Mouse (Mus musculus) telencephalon, adult 2 months (tissue): ENCODE results near the gene Slc2a13.

Experiments
- DNase-seq: peaks from one replicate; pipeline ENCODE4 v3.0.0-alpha.2; 2011; ENCODE audit warnings: low read depth, low spot score

Gene Slc2a13

DNA sequence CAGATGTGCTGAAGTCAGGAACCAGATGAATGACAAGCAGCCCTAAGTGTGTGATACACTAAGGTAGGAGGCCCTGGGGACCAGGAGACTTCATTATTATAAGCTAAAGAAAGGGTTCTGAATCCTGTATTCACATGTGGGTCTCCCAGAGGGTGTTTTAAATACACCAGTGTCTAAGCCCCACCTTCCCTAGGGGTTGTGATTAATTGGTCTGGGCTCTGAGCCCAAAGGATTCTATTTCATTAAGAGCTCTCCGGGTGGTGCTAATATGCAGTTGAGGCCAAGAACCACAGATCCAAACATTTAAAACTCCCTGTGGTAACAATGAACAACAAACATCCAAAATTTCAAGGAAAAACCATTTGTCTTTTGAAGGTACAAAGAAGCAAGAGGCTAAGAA, 70.4 kb downstream of the Slc2a13 start:
- no peak for DNase-seq

DNA sequence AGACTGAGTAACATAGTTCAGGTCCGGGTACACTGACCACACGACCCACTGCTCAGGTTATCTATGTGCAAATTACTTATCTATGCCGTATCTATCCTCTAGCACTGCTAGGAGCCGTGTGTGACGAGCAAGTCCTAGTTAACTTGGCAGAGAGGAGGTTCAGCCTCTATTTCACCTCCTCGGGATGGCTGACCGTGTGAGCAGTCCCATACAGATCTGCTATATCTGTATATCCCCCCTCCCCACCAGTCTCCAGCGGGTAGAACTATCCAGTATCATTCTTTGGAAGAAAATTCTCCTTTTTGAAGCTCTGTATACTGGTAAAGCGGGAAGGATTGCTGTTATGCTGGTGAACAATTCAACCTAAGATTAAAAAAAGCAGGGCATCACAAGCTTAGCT, 70.8 kb downstream of the Slc2a13 start:
- DNase-seq, result no peak

DNA sequence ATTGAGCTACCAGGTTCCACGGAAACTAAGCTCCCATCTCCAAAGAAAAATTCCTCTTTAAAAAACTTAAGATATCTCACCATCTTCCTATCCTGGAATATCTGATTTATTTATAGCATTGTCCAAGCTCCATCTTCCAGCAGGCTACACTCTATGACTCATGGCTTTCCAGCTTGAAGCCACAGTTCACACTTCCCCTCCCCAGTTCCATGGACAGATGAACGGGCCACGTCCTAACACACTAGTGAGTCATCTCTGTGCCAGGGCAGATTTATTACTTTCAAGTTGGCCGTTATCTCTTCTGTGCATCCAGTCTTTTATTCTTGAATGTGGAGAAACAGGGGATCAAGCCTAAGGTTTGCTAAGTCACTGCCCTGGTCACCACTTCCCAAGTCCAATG, 78.0 kb downstream of the Slc2a13 start:
- DNase-seq, result peak; percentile 28

DNA sequence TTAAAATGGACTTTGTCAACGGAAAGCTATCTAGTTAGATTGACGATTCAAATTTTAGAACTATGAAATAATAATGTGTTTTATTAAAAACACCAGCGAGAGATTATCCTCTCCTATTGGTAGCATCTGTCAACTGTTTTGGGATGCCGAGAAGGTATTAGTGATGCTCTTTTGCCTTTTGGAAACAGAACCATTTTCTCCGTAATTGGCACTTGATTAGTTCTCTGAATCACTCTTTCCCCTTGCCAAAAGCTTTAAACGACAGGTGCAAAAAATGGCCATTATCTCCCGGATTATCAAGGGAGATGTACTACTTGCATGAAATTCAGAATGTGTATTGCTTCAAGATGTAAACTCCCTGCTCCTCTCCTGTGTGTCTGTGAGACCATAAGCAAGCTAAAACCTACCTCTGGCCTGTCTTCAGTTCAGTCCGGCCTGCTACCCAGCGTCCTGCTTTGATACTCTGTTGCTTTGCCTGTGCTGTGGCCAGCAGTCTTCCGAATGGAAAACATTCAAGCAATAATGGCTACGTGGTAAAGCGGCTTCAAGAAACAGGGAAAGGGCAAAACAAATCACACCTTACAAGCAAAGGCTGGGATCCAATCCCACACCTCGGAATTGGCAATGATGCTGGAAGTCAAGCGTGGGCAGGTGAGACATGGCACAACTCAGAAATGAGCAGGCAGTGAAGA, 93.0 kb downstream of the Slc2a13 start:
- no peak for DNase-seq

DNA sequence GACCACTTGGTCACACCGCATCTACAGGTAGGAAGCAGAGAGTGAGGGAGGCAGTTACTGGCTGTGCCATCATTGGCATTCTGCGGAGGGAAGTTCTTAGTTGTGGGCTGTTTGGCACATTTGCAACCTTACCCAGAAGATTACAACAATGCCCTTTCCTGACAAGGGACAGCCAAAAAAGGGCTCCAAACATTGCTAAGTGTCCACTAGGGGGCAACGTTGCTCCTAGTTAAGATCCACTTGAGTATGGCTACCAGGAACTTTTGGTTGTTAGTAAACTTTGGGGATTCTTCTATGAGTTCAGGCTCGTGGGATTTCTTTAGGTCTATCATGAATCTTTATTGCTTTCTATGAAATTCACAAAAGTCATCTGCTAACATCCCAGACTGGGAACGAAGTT, 95.3 kb downstream of the Slc2a13 start:
- DNase-seq, result peak; percentile 38

DNA sequence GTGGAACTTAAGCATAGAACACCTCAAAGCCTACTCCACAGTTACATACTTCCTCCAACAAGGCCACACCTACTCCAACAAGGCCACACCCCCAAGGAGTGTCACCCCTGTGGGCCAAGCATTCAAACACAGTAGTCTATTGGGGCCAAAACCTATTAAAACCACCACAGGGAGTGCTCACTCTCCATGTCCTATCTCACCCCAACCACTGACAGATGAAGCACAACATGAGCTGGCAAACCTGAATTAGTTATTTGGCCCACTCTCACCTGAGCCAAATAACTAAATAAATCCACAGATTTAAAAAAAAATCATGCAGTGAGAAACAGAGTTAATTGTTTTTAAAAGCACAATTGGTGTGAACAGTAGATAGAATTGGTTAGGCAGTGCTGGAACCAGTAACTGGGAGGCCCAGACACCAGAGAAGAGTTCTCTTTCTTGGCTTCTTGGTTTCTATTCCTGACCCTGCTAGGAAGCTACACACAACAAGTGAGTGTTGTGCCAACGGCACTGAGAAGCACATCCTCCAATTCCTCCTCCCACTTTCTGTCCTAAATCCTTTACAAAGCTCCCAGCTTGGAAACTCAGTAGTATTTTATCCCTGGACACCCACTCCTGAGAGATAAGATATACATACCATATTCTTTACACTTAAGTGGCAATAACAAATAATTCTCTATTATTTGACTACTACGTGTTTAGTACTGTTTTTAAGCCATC, 99.2 kb downstream of the Slc2a13 start:
- peak; percentile 23 for DNase-seq

DNA sequence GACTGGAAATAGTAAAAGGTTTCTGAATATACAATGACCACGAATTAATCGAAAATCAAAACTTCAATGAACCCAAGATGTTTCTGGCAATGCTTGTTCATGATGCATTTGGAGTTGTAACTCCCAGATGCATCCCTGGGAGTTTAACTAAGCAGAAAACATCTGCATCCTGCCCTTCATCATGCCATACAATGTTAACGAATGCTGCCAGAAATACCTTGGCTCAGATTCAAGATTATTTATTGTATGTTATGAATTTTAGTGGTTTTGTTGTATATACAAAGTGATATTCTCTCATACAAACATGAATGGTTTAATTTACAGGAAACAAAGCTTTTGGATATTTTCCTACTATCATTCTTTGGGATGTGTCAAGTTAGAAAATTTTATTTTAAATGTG, 107.7 kb downstream of the Slc2a13 start:
- DNase-seq, result no peak

DNA sequence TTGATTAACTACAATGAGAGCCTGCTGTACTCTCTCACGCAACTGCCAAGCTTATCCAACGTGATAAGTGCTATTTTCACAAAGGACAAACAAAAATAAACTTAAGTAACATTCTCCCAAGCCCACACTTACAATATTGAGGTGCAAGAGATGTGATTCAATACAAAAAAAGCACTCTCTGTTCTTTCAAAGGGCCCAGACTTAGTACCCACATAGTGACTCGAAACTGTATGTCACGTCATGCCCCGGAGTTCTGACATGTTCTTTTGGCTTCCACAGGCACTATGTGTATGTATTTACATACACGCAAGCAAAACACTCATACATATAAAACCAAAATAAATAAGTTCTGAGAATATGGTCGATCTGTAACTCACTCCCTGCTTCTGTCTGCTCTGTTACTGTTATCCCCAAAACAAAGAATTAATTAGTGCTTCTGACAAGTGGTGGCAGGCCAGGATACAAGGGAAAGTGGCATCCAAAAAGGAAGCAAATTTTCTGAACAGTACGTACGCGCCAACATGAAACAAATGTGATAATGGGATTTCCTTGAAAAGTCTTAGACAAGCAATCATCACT, 109.1 kb downstream of the Slc2a13 start:
- DNase-seq, result no peak

DNA sequence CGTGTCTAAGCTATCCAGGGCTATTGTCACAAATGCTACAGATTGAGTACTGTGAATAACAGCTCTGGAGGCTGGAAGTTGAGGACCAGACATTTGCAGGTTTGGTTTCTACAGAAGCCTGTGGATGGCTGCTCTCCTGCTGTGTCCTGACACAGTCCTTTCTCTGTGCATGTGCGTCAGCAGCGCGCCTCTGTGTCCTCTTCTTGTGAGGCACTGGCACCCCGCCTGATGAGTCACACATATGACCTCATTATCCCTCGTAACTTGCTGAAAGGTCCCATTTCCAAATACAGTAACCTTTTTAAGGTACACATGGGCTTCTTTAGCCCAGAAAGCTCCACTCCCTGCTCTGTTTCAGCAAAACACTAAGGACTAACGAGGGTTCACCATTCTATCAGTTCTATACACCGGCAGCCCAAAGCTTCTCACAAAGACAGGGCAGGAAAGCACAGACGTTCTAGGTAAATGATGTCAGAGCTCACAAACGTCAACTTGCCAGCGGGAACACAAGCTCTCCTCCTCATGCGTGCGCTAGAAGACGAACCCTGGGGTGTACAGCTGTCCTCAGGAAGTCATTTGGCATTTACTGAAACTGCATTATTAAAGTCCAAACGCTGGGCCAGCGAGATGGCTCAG, 109.9 kb downstream of the Slc2a13 start:
- DNase-seq, result peak; percentile 64

DNA sequence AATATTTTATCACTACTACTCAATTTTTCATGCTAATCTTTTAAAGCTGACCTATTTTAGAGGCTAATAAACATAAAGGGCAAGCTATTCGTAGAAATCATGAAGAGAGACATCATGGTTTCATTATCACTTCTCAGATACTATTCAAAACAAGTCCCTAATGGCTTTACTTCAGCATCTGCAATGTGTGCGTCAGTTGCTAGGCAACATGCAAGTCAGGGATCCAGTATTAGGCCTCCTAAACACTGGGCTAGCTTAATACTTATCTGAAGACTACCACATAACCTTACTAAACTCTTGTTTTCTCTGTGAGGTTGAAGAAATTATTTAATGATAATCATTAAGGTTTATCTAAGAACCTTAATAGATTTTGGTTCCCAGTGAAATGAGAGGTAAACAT, 111.1 kb downstream of the Slc2a13 start:
- DNase-seq, result no peak

DNA sequence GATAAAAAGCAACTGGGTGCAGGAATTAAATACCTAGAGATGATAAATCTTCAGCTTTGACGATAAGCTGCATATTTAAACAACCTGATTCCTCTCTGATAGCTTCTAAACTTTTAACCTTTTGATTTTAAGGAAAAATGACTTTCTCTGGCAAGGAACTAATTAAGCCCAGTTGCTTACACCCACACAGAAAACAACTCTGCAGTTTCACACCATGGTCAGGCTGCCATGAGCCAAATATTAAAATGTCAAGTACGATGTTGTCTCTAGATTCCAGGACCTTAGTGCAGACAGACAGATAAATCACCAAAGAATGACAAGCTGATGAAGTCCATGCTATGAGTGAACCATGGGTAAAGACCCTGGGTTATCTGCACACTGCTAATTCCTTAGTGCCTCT, 115.9 kb downstream of the Slc2a13 start:
- DNase-seq, result no peak

DNA sequence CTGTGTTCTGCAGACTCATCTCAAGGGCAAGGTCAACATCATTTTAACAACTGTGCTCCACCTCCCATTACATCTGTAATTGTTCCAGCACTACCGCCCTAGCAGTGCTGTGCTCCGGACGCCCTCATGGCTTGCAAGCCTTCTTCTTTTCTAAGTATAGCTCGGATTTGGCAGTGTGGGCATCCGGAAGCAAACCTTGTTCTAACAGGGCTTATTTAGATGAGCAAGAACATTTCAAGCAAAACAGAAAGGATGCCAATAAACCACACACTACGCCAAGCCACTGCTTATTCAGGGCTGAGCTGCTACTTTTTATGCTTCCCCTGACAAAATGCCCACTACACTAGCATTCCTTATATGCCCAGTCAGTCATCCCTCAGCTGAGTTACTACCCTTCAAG, 127.7 kb downstream of the Slc2a13 start:
- peak; percentile 86 for DNase-seq

DNA sequence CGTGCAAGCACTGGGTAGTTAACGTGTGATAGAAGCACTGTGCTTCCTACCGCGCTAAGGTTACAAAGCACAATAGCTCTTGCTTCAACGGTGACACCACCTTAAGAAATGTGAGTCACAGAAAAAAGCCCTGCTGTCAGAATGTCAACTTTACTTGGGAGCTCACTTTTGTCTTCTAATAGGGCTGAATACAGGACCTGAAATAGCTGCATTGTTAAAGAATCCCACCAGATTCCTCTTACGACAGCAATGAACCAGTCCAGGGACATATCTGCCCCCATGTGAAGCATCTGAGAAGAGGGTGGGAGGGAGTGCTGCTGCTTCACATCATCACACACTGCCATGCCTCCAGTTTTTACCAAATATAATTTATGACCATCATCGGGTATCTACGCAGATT, 129.6 kb downstream of the Slc2a13 start:
- DNase-seq, result peak; percentile 49

DNA sequence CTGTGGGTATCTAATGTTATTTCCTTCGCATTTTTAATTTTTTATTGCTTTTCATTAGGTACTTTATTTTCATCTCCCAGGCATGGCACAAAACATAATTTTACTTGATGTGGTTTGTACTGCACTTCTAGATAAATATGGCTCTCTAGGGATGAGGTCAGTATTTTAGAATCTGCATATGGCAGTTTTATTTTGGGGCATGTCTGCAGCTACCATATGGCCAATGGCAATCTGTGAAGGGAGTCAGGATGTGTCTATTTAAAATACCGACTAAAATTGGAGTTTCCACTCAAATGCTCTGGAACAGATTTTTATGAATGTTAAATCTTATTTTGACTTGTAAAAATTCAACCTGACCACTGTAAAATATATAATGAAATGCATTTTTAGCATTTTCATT, 133.2 kb downstream of the Slc2a13 start:
- peak; percentile 89 for DNase-seq

DNA sequence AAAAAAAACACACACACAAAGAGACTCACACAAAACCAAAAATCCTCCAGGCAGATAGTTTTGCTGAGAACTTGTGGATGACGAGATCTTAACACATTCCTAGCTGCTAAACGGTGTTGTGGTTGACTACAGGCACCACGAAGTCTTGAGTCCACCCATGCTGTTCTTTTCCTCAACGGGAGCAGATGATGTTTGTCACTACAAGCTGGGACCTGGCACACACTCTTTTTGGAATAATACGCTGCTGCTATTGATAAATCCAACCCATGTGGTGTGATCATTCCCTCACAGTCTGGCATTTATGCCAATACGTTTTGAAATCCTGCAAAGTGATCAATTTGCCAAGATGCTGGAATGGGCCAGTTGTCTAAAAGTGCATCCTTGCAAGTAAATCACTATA, 147.6 kb downstream of the Slc2a13 start:
- peak; percentile 35 for DNase-seq

DNA sequence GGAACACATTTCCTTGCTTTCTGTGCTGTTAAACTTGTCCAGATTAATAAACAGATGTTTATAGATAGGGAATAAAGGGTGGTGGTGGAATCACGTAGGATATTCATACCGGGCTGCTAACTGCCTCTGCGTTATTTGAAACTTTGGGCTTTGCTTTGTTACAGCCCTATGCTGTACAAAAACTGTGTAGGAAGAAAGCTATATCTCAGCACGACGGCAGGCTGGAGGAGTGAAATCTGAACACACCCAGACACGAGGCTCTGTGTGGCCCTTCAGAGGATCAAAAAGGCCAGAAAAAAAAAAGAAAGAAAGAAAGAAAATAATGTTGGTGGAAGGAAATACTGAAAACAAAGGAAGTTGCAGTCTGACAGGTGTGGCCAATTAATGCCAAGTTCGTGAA, 166.1 kb downstream of the Slc2a13 start:
- DNase-seq, result no peak

DNA sequence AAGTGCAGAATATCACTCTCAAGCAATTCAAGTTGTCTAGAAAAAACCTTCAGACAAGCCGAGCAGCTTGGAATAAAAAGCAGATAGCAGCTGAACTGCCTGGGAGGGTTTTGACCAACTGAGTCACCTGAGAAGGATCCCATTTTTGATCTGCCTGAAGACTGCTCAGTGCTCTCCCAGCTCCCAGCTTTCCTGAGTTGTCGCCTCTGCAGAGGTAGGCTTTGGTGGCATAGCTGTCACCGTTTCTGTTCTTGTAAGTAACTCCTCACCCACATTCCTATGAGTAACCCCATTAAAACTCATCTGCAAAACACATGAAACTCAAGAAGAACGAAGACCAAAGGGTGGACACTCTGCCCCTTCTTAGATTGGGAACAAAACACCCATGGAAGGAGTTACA, 177.9 kb downstream of the Slc2a13 start:
- no peak for DNase-seq

DNA sequence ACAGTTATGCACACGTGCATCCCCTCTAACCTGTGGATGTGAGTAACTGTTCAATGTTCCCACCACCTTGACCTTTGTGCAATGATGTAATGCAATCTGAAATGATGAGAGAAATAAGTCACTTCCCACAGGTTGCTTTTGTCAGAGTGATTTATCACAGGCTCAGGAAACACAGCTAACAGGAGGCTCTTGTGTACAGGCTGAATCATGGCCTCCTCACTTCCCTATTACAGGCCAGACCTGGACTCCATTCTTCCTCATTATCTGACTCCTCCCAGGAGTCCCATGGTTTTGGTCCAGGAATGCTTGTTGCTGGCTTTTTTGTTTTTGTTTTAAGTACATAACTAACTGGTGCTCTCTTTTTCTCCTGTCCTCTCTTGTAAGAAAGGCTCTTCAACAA, 189.4 kb downstream of the Slc2a13 start:
- no peak for DNase-seq

DNA sequence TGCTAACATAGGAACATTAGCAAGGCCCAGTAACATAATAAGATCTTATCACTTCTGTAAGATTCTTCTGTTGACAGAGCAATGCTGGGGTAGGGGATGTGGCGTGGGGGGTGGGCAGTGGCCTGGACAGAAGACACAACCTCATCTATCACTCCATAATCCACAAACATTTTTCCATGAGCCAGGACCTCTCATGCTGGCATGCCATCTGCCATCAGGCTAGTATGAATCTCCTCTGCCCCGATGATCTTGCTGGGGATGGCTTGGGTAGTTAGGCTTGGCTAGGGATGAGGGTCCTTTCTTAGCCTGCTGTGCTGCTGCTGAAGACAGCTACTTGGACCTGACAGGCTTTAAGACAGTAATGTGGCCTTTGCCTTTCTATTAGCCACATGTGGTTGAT, 190.5 kb downstream of the Slc2a13 start:
- DNase-seq, result no peak

DNA sequence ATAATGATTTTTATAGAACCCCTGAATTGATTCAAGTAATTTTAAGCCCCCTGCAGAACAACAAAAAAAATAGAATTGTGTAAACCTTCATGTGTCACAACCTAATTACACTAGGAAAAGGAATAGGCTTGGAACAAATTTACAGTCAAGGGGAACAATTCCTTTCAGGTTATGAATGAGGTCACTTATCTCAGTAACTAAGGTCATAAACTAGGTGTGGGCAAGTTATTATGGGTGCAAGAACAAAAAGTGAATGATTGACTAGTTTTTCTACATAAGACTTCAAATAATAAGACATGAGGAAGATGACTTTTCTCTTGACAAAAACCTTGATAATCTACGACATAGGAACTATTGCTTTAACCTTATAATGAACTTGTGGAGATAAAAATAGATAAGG, 191.2 kb downstream of the Slc2a13 start:
- DNase-seq, result no peak

DNA sequence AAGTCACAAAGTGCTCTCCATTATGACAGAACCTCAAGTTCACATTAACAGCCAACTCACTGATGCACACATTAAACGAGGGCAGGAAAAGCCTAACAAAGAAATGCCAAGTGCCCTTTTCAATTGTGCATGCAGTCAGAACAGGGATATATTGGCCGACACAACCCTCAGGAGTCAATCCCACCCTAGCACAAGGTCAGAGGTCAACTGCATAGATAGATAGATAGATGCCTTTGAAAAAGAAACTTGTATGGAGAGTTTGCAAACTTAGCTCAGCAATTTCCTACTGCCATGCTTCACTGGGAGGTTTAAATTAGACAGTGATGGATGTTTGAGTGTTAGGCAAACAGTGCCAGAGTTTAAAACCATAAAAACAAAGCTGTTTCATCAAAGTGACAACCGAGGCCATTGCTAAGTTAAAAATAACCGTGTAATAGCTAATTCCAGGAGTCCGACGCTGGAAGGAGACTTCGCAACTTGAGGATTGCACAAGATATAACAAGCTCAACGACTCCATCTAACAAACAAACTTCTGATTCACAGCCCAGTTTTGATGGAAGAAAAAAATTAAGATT, 194.2 kb downstream of the Slc2a13 start:
- DNase-seq, result no peak

DNA sequence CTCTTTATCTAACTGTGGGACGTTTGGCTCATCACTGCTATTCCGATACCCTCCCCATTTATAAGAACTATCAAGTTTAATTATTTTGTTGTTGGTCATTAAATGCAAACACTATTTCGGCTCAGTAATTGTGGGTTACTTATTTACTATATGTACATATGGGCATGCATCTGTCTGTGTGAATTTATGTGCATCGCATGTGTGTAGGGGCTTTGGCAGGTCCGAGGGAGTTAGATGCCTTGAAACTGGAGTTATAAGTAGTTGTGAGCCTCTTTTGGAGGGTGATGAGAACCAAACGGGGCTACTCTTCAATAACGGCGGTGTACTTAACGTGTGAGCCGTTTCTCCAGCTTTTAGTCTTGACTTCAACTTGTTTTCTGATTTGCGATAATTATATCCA, 195.5 kb downstream of the Slc2a13 start:
- no peak for DNase-seq
